Mouse (Mus musculus) thymus, postnatal 25 days (tissue): ENCODE data around the gene Arpc1b.
"Not testable (repeated sequence)": the region's sequence is repeated elsewhere in the genome, so short reads cannot be mapped to it uniquely, and the experiment has no call there.

ENCODE experiments used
- DNase-seq: peaks from one replicate; pipeline ENCODE4 v3.0.0; 2022

Arpc1b gene

GRCm38 (mm10) chr5:145114606-145115473 is 825 bp downstream of the Arpc1b start:
- DNase-seq: peak; percentile 75

GRCm38 (mm10) chr5:145115736-145116135 is 1.7 kb downstream of the Arpc1b start:
- no peak for DNase-seq

DNA sequence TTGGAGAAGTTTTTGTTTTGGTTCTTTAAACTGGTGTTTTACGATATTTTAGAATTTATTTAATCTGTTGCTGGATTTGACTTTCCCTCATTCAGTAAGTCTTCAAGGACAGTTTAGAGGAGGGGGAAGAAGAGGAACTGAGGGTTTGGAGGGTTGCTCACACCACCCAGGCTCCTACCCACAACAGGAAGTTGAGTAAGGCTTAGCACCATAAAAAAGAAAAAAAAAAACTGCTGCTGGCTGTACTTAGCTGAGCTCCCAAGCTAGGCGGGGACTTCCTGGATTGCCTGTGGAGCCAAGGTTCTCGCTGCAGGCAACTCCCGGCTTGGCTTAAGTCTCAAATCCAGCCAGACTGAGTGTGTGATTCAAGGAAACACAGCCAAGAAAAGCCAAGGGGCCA is 2.3 kb downstream of the Arpc1b start:
- DNase-seq: peak; percentile 64

DNA sequence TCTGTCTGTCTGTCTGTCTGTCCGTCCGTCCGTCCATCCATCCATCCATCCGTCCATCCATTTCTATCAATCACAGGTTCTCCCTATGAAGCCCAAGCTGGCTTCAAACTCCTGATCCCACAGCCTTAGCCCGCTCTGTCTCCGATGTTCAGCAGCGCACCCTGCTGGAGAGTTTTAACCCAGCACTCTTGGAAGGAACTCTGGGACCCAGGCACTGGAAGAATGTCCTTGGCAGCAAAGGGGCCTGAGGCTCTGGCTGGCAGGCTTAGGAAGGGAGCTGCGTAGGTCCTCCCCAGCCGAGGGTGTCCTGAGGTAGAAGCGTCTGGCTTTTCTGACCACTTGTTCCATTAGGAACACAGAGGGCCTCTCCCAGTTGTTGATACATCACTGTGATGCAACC is 2.9 kb downstream of the Arpc1b start:
- DNase-seq: peak; percentile 64

DNA sequence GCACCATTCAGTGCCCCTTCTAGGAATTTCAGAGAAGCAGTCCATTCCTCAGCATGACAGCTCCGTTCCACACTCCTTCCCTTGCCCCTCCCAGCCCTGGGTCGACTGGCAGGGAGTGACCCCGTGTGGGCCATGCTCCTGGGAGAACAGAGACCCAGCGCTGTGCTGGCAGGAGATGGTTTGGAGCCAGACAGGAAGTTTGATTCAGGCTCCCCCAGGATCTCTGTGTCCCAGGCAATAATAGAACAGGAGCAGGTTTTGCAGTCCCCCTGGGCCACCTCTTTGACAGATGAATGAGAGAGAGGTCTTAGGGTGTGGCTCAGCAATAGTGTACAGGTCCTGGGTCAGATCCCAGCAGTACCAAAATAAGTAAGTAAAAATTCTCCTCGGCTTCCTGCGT is 4.0 kb downstream of the Arpc1b start:
- DNase-seq: no peak

DNA sequence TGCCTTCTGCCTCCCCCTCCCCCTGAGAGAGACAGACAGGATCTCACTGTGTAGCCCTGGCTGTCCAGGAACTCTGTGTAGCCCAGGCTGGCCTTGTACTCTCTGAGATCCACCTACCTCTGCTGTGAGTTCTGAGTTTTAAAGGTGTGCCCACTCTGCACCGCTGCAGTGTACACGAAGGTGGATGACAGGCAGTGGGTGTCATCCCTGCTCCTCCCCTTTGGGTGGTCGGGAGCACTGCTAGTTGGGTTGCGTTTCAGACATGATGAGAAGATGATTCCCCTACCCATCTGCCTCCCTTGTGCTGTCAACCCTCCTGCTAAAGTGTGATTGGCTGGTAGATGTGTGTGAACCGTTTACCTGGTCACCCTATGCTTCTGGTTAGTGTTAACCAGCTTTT is 4.4 kb downstream of the Arpc1b start:
- DNase-seq: no peak

- no peak for DNase-seq
Observed at GRCm38 (mm10) chr5:145119385-145119784, 5.4 kb downstream of the Arpc1b start.

DNA sequence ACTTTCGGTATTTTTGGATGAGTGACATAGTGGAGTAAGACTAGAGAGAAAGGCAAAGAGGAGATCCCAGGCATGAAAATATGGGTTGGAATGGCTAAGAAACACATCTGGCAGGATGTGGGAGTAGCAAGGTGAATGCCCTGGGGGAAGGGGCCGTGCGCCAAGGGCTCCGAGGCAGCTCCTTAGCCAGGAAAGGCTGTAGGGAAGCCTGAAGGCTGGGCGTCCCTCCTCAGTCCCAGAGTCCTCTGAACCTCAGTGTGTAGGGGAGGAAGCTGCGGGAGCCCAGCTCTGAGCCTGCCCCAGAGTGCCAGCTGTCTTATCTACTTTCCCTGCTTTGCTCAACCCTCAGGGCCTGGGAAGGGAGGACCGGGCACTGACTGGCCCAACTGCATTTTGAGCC is 6.9 kb downstream of the Arpc1b start:
- no peak for DNase-seq

GRCm38 (mm10) chr5:145123396-145123795 is 9.4 kb downstream of the Arpc1b start:
- no peak for DNase-seq

DNA sequence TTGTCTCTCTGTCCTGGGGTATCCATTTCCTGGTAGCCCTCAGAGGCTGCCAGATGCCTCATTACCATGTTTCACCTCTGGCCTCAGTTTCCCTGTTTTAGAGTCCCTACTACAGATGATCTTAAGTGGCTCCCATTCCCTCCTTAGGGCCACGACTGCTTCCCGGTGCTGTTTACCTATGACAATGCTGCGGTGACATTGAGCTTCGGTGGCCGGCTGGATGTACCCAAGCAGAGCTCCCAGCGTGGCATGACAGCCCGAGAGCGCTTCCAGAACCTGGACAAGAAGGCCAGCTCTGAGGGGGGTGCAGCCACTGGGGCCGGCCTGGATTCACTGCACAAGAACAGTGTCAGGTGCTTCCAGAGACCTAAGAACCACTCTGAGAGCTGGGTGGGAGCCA is 12.6 kb downstream of the Arpc1b start:
- DNase-seq: no peak

GRCm38 (mm10) chr5:145129124-145129523 is 15.1 kb downstream of the Arpc1b start:
- no peak for DNase-seq

- DNase-seq: not testable (repeated sequence)
Observed at GRCm38 (mm10) chr5:145129773-145130172, 15.8 kb downstream of the Arpc1b start.

DNA sequence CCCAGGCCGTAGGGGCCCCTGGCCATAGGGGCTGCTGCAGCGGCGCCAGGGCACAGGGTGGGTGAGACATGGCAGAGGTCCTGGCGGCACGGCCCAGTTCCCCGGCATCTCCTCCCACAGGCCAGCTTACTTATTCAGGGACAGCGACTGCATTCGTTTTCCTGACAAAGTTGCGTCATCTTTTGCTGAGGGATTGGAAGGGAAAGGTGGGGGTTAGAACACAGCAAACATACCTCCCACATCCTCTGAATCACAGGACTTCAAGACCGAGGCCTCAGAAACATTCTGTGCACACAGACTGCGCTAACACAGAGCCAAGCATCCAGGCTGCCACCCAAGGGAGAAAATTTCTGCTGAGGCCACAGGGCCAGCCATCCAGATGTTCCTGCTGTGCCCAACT is 16.2 kb downstream of the Arpc1b start:
- DNase-seq: no peak

- no peak for DNase-seq
Observed at GRCm38 (mm10) chr5:145130995-145131394, 17.0 kb downstream of the Arpc1b start.

DNA sequence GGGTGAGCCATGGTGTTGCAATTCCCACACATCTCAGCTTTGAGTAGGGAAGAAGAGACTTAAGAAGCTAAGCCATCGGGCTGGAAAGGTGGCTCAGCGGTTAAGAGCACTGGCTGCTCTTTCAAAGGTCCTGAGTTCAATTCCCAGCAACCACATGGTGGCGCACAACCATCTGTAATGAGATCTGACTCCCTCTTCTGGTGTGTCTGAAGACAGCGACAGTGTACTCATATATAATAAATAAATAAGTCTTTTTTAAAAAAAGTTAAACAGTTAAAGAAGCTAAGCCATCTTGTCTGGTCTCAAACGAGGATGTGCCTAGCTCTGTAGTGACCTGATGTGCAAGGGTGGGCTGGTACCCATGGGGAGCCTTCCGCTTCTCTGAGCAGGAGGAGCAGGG is 19.3 kb downstream of the Arpc1b start:
- DNase-seq: not testable (repeated sequence)

DNA sequence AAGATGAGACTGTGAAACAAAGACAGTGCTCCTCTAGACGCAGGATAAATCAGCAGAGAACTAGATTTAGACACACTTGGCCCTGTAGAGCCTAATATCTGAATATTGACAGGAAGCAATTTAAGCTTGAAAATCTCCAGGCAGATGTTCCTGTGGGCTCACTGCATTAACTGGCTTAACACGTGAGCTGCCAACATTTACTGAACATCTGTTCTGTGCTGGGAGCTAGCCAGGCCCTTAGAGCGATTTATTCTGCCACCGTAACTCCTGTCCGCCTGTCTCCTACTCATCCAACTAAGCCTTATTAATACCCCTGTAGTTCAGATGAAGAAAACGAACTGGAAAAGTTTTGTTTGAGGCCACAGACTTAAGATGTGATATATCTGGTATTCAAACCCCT is 24.8 kb downstream of the Arpc1b start:
- DNase-seq: no peak

- DNase-seq: peak; percentile 95
Observed at GRCm38 (mm10) chr5:145139571-145140519, 25.8 kb downstream of the Arpc1b start, which contains the start of the genes Pdap1 and Bud31. Gene Pdap1 (minus strand): TSS chr5:145140238. Gene Bud31 (plus strand): TSS chr5:145140362.

- DNase-seq: peak; percentile 19
Observed at GRCm38 (mm10) chr5:145140611-145141010, 26.6 kb downstream of the Arpc1b start.

- no peak for DNase-seq
Observed at GRCm38 (mm10) chr5:145147748-145148147, 33.7 kb downstream of the Arpc1b start.

GRCm38 (mm10) chr5:145149294-145149693 is 35.3 kb downstream of the Arpc1b start:
- no peak for DNase-seq

GRCm38 (mm10) chr5:145152690-145153089 is 38.7 kb downstream of the Arpc1b start:
- no peak for DNase-seq

DNA sequence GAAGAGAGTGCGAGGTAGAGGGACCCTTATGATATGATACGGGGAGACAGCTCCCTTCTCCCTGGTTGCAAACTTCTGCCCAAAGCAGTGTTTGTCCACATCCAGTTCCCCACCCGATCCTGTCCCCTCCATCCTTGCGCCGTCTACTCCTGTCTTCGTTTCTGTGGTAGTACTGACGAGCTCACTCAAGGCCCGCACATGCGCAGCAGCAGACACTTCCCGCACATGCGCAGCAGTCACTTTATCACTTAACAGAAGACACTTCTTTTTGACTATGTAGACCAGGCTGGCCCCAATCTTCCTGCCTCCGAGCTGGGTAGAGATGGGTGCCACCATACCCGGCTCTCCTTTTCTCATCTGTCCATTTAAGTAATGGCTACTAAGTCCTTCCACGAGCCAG is 47.3 kb downstream of the Arpc1b start:
- no peak for DNase-seq

- no peak for DNase-seq
Observed at GRCm38 (mm10) chr5:145164710-145165109, 50.7 kb downstream of the Arpc1b start.

DNA sequence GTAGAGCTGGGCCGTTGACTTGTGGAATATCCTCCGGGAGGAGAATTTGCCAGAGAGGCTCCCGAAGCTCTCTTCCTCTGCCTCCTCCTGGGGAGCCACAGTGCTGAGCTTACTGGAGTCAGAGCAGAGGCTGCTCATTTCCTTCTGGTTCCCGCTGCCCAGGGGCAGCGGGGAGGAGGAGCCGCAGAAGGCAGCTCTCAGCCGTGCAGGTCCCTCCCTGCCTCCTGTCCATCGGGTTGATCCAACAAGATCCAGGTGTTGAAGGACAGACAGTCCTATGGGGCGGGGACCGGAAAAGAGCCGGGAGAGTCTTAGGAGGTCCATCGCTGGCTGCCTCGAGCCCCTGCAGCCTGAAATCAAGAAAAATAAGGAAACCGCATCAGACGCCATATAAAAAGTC is 51.2 kb downstream of the Arpc1b start:
- DNase-seq: no peak
